Mouse (Mus musculus) C2C12 (cell line): ENCODE measurements around the gene Faf1.

Source experiments
- CEBPB ChIP-seq: IDR thresholded peaks from one replicate; pipeline ENCODE4 v1.6.1; 2011; ENCODE audit warnings: low read depth, mild to moderate bottlenecking, control low read depth, moderate library complexity
- CTCF ChIP-seq: IDR thresholded peaks from one replicate; pipeline ENCODE4 v1.5.1; 2011; ENCODE audit not compliant: control insufficient read depth, insufficient read depth, insufficient read length
- MAX ChIP-seq: IDR thresholded peaks from one replicate; pipeline ENCODE4 v1.6.1; 2011; ENCODE audit warnings: mild to moderate bottlenecking, control low read depth
- MYOD1 ChIP-seq: IDR thresholded peaks from one replicate; pipeline ENCODE4 v1.6.1; 2011; ENCODE audit warnings: low read depth; ENCODE audit not compliant: control insufficient read depth, insufficient read length

- TF ChIP-seq CTCF, result no peak
- no peak for TF ChIP-seq MYOD1
- no peak for TF ChIP-seq CEBPB
- TF ChIP-seq MAX, result no peak
These were observed 59.4 kb downstream of the Faf1 start for GRCm38 (mm10) chr4:109735754-109736153.
